Mouse (Mus musculus): Measurements from ENCODE around the gene Ropn1l.

Gene Ropn1l

GRCm38 (mm10) chr15:31447121-31447520 is 6.4 kb downstream of the Ropn1l start:
- DNase-seq (ENCODE audit: low spot score in 2 of 2) = peak in 1 of 2 experiments; percentile 56

DNA sequence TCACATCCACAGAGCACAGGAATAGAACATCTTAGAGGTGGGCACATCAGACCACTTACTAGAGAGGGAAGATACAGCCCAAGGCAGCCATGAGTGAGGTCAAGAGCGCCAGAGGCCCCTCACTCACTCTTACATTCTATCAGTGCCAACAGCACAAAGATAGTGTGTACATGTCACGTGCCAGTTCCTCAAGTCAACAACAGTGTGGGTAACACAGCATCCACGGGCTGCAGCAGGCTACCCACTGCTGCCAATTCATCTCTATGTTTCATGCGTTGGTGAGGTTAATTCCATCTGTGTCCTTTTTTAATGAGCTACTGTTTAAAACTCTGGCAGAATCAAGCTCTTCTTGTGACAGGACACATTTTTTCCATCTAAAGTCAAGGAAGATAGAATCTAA is 10.8 kb downstream of the Ropn1l start:
- no peak for DNase-seq (ENCODE audit: low spot score in 2 of 2)

- no peak for DNase-seq (ENCODE audit: low spot score in 2 of 2)
Measured at GRCm38 (mm10) chr15:31441996-31442395, 11.5 kb downstream of the Ropn1l start.

DNA sequence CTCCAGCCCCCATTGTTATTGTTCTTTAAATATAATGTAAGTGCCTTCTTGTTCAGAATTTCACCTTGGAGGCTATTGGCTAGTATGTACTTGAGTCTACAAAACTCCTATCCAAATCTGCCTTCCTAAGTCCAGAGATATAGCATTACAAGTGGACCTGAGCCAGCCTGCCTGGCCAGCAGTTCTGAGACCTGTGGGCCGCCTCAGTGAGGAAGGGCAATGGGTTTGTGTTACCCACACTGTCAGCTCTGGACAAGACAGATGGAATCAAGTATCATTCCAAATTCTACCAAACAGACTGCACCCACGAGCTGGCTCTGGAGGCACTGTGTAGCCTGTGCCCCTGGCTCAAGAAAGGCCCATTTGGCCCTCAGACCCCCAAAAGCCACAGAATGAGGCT is 16.7 kb downstream of the Ropn1l start:
- DNase-seq (ENCODE audit: low spot score in 2 of 2) = no peak

- DNase-seq (ENCODE audit: low spot score in 2 of 2) = no peak
Measured at GRCm38 (mm10) chr15:31436083-31436482, 17.5 kb downstream of the Ropn1l start.

- DNase-seq (ENCODE audit: low spot score in 2 of 2) = no peak
Measured at GRCm38 (mm10) chr15:31433768-31434167, 19.8 kb downstream of the Ropn1l start.

- DNase-seq (ENCODE audit: low spot score in 2 of 2) = no peak
Measured at GRCm38 (mm10) chr15:31431847-31432246, 21.7 kb downstream of the Ropn1l start.

DNA sequence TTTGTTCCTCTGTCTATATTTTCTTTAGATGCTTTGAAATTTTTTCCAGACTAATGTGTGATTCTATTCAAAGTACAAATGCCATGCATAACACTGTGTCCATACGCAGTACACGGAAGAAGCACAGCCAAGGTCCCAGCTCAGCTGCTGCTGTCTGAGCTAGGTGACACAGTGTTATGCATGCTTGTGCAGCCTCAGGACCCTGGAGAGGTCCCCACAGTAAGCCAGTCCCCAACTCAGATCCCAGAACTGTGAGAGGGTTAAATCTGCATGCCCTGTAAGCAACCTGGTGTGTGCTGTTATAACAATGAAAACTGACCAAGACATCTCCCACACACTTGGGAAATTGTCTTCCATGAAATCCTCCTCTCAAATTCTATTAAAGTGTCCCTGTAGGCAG is 23.5 kb downstream of the Ropn1l start:
- no peak for DNase-seq (ENCODE audit: low spot score in 2 of 2)

GRCm38 (mm10) chr15:31429429-31429828 is 24.1 kb downstream of the Ropn1l start:
- DNase-seq (ENCODE audit: low spot score in 2 of 2) = no peak

- no peak for DNase-seq (ENCODE audit: low spot score in 2 of 2)
Measured at GRCm38 (mm10) chr15:31428571-31428970, 25.0 kb downstream of the Ropn1l start.

GRCm38 (mm10) chr15:31427390-31427789 is 26.1 kb downstream of the Ropn1l start:
- DNase-seq (ENCODE audit: low spot score in 2 of 2) = no peak

- no peak for DNase-seq (ENCODE audit: low spot score in 2 of 2)
Measured at GRCm38 (mm10) chr15:31426066-31426706, 27.4 kb downstream of the Ropn1l start.

DNA sequence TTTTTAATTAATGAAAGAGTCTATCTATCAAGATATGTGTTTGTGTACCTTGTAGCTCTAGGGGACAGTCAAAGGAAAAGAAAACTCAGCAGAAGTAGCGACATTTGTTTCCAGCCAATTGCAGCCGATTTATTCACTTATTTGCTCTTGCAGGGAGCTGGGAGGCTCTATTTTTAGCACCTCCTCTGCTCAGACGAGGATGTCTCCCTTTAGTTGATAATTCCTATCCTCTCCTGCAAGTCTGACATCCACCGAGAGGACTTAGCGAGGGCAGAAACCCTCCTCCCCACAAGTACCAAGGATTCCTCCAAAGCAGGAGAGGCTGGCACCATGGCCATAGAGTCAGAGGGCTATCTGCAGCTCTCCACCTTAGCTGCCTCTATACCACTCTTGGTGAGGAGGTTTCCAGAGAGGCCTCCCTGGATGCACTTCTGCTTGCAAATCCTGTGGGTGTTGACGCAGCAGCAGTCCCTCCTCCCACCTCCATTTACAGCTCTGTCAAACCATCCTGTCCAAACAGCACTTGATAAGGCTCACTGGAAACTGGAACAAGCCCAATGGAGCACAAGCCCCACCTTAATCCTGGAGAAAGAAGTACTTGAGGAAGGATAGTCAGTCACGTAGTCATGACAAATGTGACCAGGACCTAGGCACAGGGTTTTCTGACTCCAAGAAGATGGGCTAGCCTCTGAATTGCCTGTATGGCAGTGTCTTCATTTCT is 30.7 kb downstream of the Ropn1l start:
- no peak for DNase-seq (ENCODE audit: low spot score in 2 of 2)

GRCm38 (mm10) chr15:31419037-31419436 is 34.5 kb downstream of the Ropn1l start:
- DNase-seq (ENCODE audit: low spot score in 2 of 2) = peak in 1 of 2 experiments; percentile 39

GRCm38 (mm10) chr15:31418686-31419024 is 34.9 kb downstream of the Ropn1l start:
- peak in 1 of 2 experiments; percentile 8 for DNase-seq (ENCODE audit: low spot score in 2 of 2)

DNA sequence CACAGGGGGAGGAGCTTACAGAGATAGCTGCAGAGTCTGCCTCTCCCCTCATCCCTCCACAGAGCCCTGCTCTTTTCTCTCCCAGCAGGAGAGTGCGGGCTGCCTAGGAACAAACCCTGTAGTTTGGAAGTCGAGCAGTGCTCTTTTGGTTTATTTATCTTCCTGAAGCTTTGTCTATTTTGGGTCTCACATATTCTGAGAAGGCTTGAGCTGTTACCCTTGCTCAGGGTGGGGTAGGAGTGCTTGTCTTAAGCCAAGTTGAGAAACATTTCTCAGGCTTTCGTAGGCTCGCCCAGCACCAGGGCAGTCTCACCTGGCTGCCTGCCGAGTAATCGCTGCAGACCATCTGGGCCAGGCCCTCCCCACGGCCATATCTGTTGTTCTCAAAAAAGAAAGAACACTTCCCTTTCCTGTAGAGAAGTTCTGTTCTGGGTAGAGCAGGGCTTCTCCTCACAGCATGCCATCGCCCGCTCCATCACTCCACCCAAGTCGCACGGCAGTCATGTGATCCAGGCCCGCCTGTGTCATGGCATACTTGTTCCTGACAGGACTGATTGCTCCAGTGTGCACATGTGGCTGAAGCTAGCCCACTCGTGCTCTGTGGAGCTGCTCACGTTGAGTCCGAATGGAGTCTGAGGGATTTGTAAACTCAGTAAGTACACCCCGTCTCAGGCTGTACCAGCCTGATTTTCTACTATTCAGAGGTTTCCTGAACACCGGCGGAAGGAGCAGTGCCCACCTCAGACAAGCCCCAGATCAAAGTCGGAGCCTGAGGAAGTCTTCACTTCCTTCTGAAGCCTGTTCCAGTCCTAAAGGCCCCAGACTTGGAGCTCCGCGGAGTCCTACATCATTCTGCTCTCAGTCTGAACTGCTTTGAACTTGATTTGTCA is 35.5 kb downstream of the Ropn1l start:
- DNase-seq (ENCODE audit: low spot score in 2 of 2) = peak; percentile 66 to 70

- no peak for DNase-seq (ENCODE audit: low spot score in 2 of 2)
Measured at GRCm38 (mm10) chr15:31417409-31417795, 36.1 kb downstream of the Ropn1l start.

DNA sequence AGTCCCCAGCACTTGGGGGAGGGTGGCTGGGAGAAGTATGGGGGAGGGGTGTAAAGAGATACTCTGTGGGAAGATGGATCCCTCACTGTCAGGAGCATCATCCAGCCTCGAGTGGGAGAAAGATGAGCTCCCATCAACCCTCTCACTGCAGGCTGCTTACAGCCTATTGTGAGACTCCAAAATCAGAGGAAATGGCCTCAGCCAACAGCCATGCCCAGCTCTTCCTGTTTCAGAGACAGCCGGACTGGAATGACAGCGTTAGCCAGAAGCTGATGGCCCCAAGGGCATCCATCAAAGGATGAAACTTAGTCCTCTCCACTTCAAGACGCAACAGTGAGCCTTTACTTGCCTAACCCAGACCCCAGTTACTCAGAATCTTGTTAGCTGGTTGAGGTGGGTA is 38.4 kb downstream of the Ropn1l start:
- peak in 1 of 2 experiments; percentile 4 for DNase-seq (ENCODE audit: low spot score in 2 of 2)

DNA sequence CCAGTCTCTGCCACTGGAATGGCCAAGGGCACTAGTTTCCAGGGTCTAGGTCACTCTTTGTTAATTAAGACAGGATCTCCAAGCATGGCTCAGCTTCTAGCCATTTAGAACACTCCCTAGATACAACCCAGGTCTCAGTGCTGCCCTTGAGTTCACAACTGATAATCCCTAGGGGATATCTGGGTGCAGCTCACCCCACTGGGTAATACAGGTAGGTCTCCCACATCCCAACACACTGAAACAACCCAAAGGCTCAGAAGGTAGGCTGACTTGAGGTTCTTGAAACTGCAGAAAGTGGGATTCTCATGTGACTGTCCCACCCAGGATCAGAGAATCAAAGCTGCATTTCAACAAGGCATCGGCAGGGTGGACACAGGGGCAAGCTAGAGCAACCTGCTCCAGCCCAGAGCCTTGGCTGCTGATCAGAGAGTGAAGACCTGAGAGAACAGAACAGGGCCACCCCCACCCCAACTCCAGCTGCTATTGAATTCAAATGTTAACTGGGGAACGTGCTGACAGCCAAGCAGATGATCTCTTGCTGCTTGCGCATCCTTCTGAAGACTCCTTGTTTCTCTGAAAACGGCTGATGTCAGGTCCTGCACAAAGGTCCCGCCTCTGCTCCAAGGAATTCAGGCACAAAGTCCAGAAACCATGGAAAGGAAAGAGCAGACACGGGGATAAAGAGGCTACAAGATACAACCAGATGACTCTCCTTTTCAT is 39.2 kb downstream of the Ropn1l start:
- no peak for DNase-seq (ENCODE audit: low spot score in 2 of 2)

GRCm38 (mm10) chr15:31413662-31414061 is 39.9 kb downstream of the Ropn1l start:
- no peak for DNase-seq (ENCODE audit: low spot score in 2 of 2)

DNA sequence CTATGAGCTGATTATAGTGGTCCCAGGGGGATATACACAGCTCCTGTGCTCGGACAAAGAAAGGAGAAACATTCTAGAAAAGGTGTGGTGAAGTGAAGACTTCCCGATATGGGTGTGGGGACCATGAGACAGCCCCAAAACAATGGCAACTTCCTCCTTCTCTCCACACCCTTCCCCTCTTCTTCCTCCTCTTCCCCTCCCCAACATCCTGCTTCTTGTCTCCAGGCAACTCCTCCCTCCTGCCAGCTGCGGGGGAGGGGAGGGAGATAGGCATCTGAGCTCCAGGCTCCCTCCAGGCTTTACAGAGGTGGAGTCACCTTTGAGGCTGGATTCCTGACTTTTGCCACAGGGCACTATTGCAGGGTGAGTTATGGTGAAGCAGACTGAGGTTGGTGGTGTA is 40.6 kb downstream of the Ropn1l start:
- peak; percentile 48 to 74 for DNase-seq (ENCODE audit: low spot score in 2 of 2)

DNA sequence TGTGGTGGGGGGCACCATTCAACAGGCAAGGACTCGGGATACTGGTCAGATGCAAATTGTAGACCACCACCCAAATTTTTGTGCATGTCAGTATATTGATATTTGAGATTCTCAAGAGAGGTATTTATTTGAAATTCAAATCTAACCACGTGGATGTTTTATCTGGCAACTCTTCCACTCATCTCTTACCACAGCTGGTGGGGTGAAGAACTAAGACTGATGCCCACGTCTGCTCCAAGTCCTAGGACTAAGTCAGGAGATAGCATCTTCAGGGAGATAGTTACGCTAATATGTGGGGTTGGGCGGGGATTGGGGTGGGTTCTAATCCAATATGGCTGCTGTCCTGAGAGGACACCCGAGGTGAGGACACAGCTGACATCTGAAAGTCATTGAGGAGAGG is 41.1 kb downstream of the Ropn1l start:
- DNase-seq (ENCODE audit: low spot score in 2 of 2) = no peak

Measured in heart, adult 9 months (tissue).